Mouse (Mus musculus) stomach, embryonic 14.5 days (tissue): Measurements from ENCODE around the gene Nt5c3. TPM values are rescaled to one million over a fixed set of nuclear protein-coding genes. Genes with fewer than 3 reads are reported as not detected.

Source experiments
- ATAC-seq: fragments of 200-750 bp; cut with Nextera tagmentation; 2 replicates; pipeline ENCODE4 v1.8.0; 2017; ENCODE audit warnings: low read depth, moderate TSS enrichment; ENCODE audit not compliant: insufficient number of reproducible peaks, insufficient read depth, low FRiP score
- H3K27ac ChIP-seq: fragments of 300-500 bp; sonication (generic); 2 replicates; pipeline ENCODE4 v1.5.1; 2014; ENCODE audit warnings: mild to moderate bottlenecking, low read length, moderate library complexity, mixed read lengths
- H3K27me3 ChIP-seq: fragments of 300-500 bp; sonication (generic); 2 replicates; pipeline ENCODE4 v1.6.1; 2014; ENCODE audit warnings: low read length, control low read depth, mixed read lengths; ENCODE audit not compliant: control insufficient read depth, insufficient read depth
- H3K36me3 ChIP-seq: fragments of 300-500 bp; sonication (generic); 2 replicates; pipeline ENCODE4 v1.6.1; 2014; ENCODE audit warnings: mild to moderate bottlenecking, control low read depth, low read length, moderate library complexity, mixed read lengths; ENCODE audit not compliant: control insufficient read depth, insufficient read depth
- H3K4me1 ChIP-seq: fragments of 300-500 bp; sonication (generic); 2 replicates; pipeline ENCODE4 v1.6.1; 2014; ENCODE audit warnings: low read length, control low read depth, mixed read lengths; ENCODE audit not compliant: control insufficient read depth, insufficient read depth
- H3K4me2 ChIP-seq: fragments of 300-500 bp; sonication (generic); replicated peaks from 2 replicates; pipeline ENCODE4 v1.6.1; 2014; ENCODE audit warnings: low read depth, low read length, control low read depth
- H3K4me3 ChIP-seq: fragments of 300-500 bp; sonication (generic); 2 replicates; pipeline ENCODE4 v1.5.1; 2014; ENCODE audit warnings: low read depth, low read length, control low read depth
- H3K9ac ChIP-seq: fragments of 300-500 bp; sonication (generic); replicated peaks from 2 replicates; pipeline ENCODE4 v1.6.1; 2014; ENCODE audit warnings: low read depth, mild to moderate bottlenecking, control low read depth, low read length, moderate library complexity, mixed read lengths
- H3K9me3 ChIP-seq: fragments of 300-500 bp; sonication (generic); 2 replicates; pipeline ENCODE4 v1.6.1; 2016; ENCODE audit warnings: low read depth, low read length, control low read depth; ENCODE audit not compliant: control insufficient read depth
- WGBS: fragments of 180-500 bp; shearing (Covaris S2); extraction: QIAGEN DNeasy Blood & Tissue Kit; methylation state at CpG from one replicate; pipeline ENCODE4 v1.1.7; 2014; 5-methylcytosine and 5-hydroxymethylcytosine counted together
- polyA plus RNA-seq: library from polyadenylated mRNA; unstranded; fragments of >200 nt; fragmentation: Nextera tagmentation; extraction: Ambion mirVana; gene quantifications from 2 replicates; pipeline ENCODE4 v1.2.1, GENCODE M21; 2014

Gene Nt5c3
- polyA plus RNA-seq, 1 experiment from 2014 or later = 75.1 TPM

DNA sequence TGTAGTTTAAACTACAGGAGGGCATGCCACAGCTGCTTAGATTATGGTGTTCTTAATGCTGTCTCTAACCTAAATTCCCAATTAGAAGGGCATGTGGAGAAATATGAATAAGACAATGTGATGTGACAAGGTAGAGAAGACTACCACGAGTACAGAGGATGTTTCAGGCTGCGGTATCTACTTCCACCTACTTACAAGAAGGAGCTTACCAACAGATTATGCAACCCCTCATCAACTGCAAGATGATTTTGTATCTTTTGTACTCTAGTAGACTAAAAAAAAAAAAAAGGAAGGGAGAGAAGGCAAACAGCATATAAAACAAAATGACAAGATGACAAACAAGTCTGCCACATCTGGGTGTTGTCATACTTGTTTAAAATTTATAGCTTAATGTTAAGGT is 15.3 kb downstream of the Nt5c3 start:
- H3K4me1 ChIP-seq = peaks cover 11% of the 10 kb centered on the region
- no peak overlapping the region for H3K4me2 ChIP-seq
- H3K9ac ChIP-seq = no peak overlapping the region
- no peaks in the 10 kb centered on the region for H3K36me3 ChIP-seq
- no peak overlapping the region for H3K4me3 ChIP-seq
- ATAC-seq = no peak
- no peaks in the 10 kb centered on the region for H3K27me3 ChIP-seq
- 92% methylated on average over 2 of the region's 2 CpGs for WGBS
- H3K9me3 ChIP-seq = no peaks in the 10 kb centered on the region
- H3K27ac ChIP-seq = no peak overlapping the region

GRCm38 (mm10) chr6:56907973-56908372 is 15.8 kb downstream of the Nt5c3 start:
- Histone ChIP-seq H3K27me3 (no peaks in the 10 kb centered on the region), H3K27ac (no peak overlapping the region), H3K4me3 (no peak overlapping the region), H3K9me3 (no peaks in the 10 kb centered on the region), H3K36me3 (no peaks in the 10 kb centered on the region), H3K4me2 (no peak overlapping the region), H3K4me1 (peaks cover 10% of the 10 kb centered on the region), H3K9ac (no peak overlapping the region)
- no peak for ATAC-seq
- whole genome bisulfite sequencing = 98% methylated on average over 3 of the region's 3 CpGs

- H3K9me3 ChIP-seq = no peaks in the 10 kb centered on the region
- peaks cover 20% of the 10 kb centered on the region for H3K4me1 ChIP-seq
- no peak overlapping the region for H3K4me3 ChIP-seq
- 78% methylated on average over 8 of the region's 8 CpGs for WGBS
- no peak for ATAC-seq
- H3K27me3 ChIP-seq = no peaks in the 10 kb centered on the region
- H3K9ac ChIP-seq = no peak overlapping the region
- no peaks in the 10 kb centered on the region for H3K36me3 ChIP-seq
- no peak overlapping the region for H3K27ac ChIP-seq
- no peak overlapping the region for H3K4me2 ChIP-seq
These were observed 17.4 kb downstream of the Nt5c3 start for GRCm38 (mm10) chr6:56906121-56906846.

GRCm38 (mm10) chr6:56905486-56905885 is 18.2 kb downstream of the Nt5c3 start:
- WGBS = 80% methylated on average over 5 of the region's 5 CpGs
- no peak overlapping the region for H3K27ac ChIP-seq
- no peak overlapping the region for H3K4me2 ChIP-seq
- no peak overlapping the region for H3K9ac ChIP-seq
- no peaks in the 10 kb centered on the region for H3K9me3 ChIP-seq
- ATAC-seq = no peak
- H3K36me3 ChIP-seq = no peaks in the 10 kb centered on the region
- H3K4me1 ChIP-seq = peaks cover 20% of the 10 kb centered on the region
- no peaks in the 10 kb centered on the region for H3K27me3 ChIP-seq
- H3K4me3 ChIP-seq = no peak overlapping the region

GRCm38 (mm10) chr6:56904982-56905381 is 18.8 kb downstream of the Nt5c3 start:
- Histone ChIP-seq H3K9me3 (no peaks in the 10 kb centered on the region), H3K4me1 (peaks cover 20% of the 10 kb centered on the region), H3K9ac (no peak overlapping the region), H3K4me3 (no peak overlapping the region), H3K4me2 (no peak overlapping the region), H3K36me3 (no peaks in the 10 kb centered on the region), H3K27ac (no peak overlapping the region), H3K27me3 (no peaks in the 10 kb centered on the region)
- 68% methylated on average over 2 of the region's 2 CpGs for WGBS
- no peak for ATAC-seq

DNA sequence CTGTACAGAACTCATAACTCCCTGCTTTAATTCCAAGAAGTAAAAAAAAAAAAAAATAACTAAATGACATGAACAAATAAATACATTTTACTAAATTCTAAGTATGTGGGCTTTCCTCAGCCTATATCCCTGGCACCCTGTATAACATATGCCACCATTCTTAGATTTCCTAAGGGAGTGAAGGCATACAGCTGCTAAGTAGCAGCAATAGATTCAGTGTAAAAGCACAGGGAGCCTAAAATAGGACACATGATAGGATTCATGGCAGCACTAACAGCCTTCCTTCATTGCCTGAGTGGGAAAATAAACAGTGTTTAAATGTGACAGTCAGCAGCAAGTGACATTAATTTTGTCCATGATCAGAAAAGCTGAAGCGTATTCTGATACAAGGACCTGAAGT is 19.4 kb downstream of the Nt5c3 start:
- Histone ChIP-seq H3K27me3 (no peaks in the 10 kb centered on the region), H3K36me3 (no peaks in the 10 kb centered on the region), H3K4me2 (no peak overlapping the region), H3K4me3 (no peak overlapping the region), H3K4me1 (peaks cover 20% of the 10 kb centered on the region), H3K9ac (no peak overlapping the region), H3K27ac (no peak overlapping the region), H3K9me3 (no peaks in the 10 kb centered on the region)
- 70% methylated on average over 1 of the region's 1 CpGs for WGBS
- no peak for ATAC-seq

DNA sequence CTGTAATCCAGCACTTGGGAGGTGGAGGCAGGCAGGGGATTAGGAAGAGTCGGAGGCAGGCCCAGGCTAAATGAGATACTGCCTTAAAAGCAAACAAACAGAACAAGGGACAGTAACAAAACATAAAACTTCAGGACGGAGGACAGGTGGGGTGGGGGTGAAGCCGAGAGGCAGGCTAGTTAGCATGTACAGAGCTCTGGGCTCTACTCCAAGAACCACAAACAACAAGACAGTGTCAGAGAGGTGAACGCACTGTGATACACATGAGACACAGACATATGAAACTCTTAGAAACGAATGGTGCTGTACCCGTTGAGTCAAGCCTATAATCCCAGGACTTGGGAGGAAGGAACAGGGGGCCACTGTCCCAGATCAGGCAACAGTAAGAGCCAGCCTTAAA is 19.9 kb downstream of the Nt5c3 start:
- no peaks in the 10 kb centered on the region for H3K36me3 ChIP-seq
- no peaks in the 10 kb centered on the region for H3K9me3 ChIP-seq
- peaks cover 20% of the 10 kb centered on the region for H3K4me1 ChIP-seq
- WGBS = 27% methylated on average over 6 of the region's 6 CpGs
- H3K4me2 ChIP-seq = no peak overlapping the region
- H3K27ac ChIP-seq = no peak overlapping the region
- H3K9ac ChIP-seq = no peak overlapping the region
- no peak for ATAC-seq
- H3K4me3 ChIP-seq = no peak overlapping the region
- no peaks in the 10 kb centered on the region for H3K27me3 ChIP-seq

DNA sequence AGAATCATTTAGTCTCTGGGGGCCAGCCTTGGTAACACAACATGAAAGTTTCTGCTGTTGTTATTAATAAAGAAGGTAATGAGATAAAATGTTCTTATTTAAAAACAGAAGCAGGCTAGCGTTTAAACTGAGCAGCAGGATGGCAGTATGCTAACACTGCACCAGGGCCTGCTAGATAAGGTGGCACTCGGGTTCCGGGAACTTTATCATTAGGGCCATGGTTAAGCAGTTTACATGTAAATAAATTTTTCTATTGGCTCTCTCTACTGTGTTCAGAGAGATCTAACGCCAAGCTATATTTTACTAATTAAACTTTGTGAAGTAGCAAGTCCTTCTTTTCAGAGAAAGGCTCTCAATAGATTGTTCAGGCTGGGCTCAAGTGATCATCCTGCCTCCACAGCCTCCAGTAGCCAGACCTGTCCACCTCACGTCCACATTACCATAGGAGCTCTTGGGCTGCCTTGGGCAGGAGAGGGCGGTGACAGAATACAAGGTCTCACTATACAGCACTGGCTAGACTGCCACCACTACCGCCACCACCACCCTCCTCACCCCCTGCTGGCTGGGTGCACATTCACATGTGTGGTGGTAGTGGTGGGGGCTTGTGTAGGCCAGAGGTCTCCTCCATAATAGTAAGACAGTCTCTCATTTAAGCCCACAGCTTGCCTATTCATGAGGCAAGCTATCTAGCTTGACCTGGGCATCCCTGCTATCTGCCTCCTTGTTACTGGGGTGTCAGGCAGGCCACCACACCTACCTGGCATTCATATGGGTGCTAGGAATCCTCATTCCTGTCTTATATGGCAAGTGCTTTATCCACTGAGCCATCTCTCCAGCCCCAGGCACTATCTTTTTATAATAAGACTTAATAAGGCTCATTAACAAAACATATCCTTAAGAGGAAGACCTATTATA is 20.9 kb downstream of the Nt5c3 start:
- H3K27me3 ChIP-seq = no peaks in the 10 kb centered on the region
- no peak overlapping the region for H3K4me2 ChIP-seq
- 74% methylated on average over 7 of the region's 7 CpGs for WGBS
- H3K9ac ChIP-seq = no peak overlapping the region
- no peaks in the 10 kb centered on the region for H3K9me3 ChIP-seq
- ATAC-seq = no peak
- peaks cover 20% of the 10 kb centered on the region for H3K4me1 ChIP-seq
- H3K27ac ChIP-seq = no peak overlapping the region
- no peaks in the 10 kb centered on the region for H3K36me3 ChIP-seq
- no peak overlapping the region for H3K4me3 ChIP-seq
